Mouse (Mus musculus) neural tube, embryonic 14.5 days (tissue): Measurements from ENCODE around the gene Sergef. TPM values are rescaled to one million over a fixed set of nuclear protein-coding genes. Genes with fewer than 3 reads are reported as not detected.

Experiments used
- ATAC-seq: fragments of 200-750 bp; cut with Nextera tagmentation; 2 replicates; pipeline ENCODE4 v1.8.0; 2017; ENCODE audit warnings: low read depth, mild to moderate bottlenecking, moderate TSS enrichment, moderate library complexity
- H3K27ac ChIP-seq: fragments of 300-500 bp; sonication (generic); 2 replicates; pipeline ENCODE4 v1.5.1; 2014; ENCODE audit warnings: low read depth, mild to moderate bottlenecking, control low read depth, low read length, moderate library complexity, mixed read lengths
- H3K27me3 ChIP-seq: fragments of 300-500 bp; sonication (generic); 2 replicates; pipeline ENCODE4 v1.6.1; 2014; ENCODE audit warnings: low read length; ENCODE audit not compliant: control insufficient read depth, insufficient read depth
- H3K36me3 ChIP-seq: fragments of 300-500 bp; sonication (generic); 2 replicates; pipeline ENCODE4 v1.6.1; 2014; ENCODE audit warnings: low read length, mixed read lengths; ENCODE audit not compliant: control insufficient read depth, insufficient read depth
- H3K4me1 ChIP-seq: fragments of 300-500 bp; sonication (generic); 2 replicates; pipeline ENCODE4 v1.6.1; 2014; ENCODE audit warnings: low read length; ENCODE audit not compliant: control insufficient read depth, insufficient read depth
- H3K4me2 ChIP-seq: fragments of 300-500 bp; sonication (generic); 2 replicates; pipeline ENCODE4 v1.6.1; 2014; ENCODE audit warnings: mild to moderate bottlenecking, low read depth, low read length, control low read depth
- H3K4me3 ChIP-seq: fragments of 300-500 bp; sonication (generic); 2 replicates; pipeline ENCODE4 v1.5.1; 2014; ENCODE audit warnings: low read depth, low read length, control low read depth, mixed read lengths
- H3K9ac ChIP-seq: fragments of 300-500 bp; sonication (generic); replicated peaks from 2 replicates; pipeline ENCODE4 v1.6.1; 2014; ENCODE audit warnings: low read depth, mild to moderate bottlenecking, control low read depth, low read length, mixed read lengths
- H3K9me3 ChIP-seq: fragments of 300-500 bp; sonication (generic); 2 replicates; pipeline ENCODE4 v1.6.1; 2016; ENCODE audit warnings: low read length; ENCODE audit not compliant: control insufficient read depth
- WGBS: fragments of 180-500 bp; shearing (Covaris S2); extraction: QIAGEN DNeasy Blood & Tissue Kit; methylation state at CpG from one replicate; pipeline ENCODE4 v1.1.7; 2014; 5-methylcytosine and 5-hydroxymethylcytosine counted together
- polyA plus RNA-seq: library from polyadenylated mRNA; unstranded; fragments of >200 nt; fragmentation: Nextera tagmentation; extraction: Ambion mirVana; gene quantifications from 2 replicates; pipeline ENCODE4 v1.2.1, GENCODE M21; 2014

The Sergef gene
- polyA plus RNA-seq, 1 experiment from 2014 or later: 46.3 TPM

DNA sequence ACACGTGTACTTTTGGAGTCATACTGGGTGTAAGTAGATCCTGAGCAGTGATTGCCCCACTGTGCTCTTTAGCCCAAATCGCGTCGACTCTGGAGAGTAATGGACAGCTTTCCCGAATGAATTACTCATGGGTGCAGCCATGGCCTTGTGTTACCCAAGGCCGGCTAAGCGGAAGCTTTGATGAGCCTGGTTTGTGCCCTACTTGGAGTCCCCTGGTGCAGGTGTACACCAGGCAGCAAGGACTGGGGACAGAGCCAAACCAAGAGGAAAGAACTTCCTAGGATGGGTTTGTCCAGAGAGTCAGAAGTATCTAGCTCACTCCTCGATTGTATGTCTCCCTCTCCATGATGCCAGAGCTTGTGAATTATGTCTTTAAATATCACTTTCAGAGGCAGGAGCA is 124.6 kb downstream of the Sergef start:
- WGBS: 95% methylated on average over 8 of the region's 8 CpGs
- H3K9me3 ChIP-seq: no peaks in the 10 kb centered on the region
- H3K27me3 ChIP-seq: no peaks in the 10 kb centered on the region
- ATAC-seq: no peak
- peaks cover 14% of the 10 kb centered on the region for H3K4me1 ChIP-seq
- H3K9ac ChIP-seq: no peak overlapping the region
- no peak overlapping the region for H3K27ac ChIP-seq
- no peak overlapping the region for H3K4me2 ChIP-seq
- no peak overlapping the region for H3K4me3 ChIP-seq
- no peaks in the 10 kb centered on the region for H3K36me3 ChIP-seq

DNA sequence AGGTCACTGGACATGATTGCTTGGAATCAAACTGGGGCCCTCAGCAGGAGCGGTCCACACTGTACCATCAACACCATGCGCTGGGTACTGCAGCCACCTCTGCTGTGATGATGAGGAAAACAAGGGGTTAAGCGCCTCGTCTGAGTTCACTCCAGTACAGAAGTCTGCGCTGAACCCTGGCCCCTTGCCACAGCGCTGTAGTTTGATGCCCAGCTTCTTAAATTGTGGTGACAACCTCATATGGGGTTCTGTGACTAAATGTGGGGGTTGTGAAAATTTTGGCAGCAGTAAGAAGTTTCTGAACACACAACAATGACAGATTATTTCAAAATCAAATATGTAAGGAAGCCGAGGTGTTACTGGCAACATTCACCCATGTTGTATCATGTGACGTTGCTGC is 126.0 kb downstream of the Sergef start:
- H3K27ac ChIP-seq: no peak overlapping the region
- no peak overlapping the region for H3K4me3 ChIP-seq

GRCm38 (mm10) chr7:46512792-46513191 is 126.8 kb downstream of the Sergef start:
- 61% methylated on average over 5 of the region's 5 CpGs for WGBS
- Histone ChIP-seq H3K9me3 (no peaks in the 10 kb centered on the region), H3K4me2 (no peak overlapping the region), H3K27me3 (no peaks in the 10 kb centered on the region), H3K36me3 (no peaks in the 10 kb centered on the region), H3K4me1 (peaks cover 22% of the 10 kb centered on the region), H3K4me3 (no peak overlapping the region), H3K27ac (no peak overlapping the region), H3K9ac (no peak overlapping the region)
- ATAC-seq: no peak

More for the DNA sequence above, 126.0 kb downstream of the Sergef start:
- WGBS: 85% methylated on average over 8 of the region's 8 CpGs
- ATAC-seq: no peak
- Histone ChIP-seq H3K9ac (no peak overlapping the region), H3K4me1 (peaks cover 22% of the 10 kb centered on the region), H3K9me3 (no peaks in the 10 kb centered on the region), H3K4me2 (no peak overlapping the region), H3K27me3 (no peaks in the 10 kb centered on the region), H3K36me3 (no peaks in the 10 kb centered on the region)

DNA sequence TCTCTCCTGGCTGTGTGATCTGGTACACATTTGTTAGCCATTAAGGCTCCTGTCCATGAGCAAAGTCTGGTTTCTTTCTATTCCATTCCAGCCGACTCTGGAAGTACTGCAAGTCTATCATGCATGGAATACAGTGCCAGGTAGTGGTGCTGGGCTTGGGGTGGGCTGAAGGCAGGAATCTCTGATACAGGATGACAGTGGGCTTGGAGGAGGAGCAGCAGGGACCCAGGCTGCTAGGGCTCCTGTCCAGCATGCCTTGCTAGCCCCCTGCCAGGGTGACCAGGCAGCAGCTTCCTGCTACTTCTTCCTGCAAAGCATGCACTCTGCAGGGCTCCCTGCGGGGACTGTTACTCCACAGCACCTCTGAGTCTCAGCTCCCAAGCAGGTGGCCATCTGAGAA is 128.8 kb downstream of the Sergef start:
- H3K36me3 ChIP-seq: no peaks in the 10 kb centered on the region
- 61% methylated on average over 2 of the region's 2 CpGs for WGBS
- H3K27ac ChIP-seq: no peak overlapping the region
- no peak overlapping the region for H3K4me2 ChIP-seq
- no peak for ATAC-seq
- no peak overlapping the region for H3K9ac ChIP-seq
- H3K4me1 ChIP-seq: peaks cover 22% of the 10 kb centered on the region
- no peaks in the 10 kb centered on the region for H3K9me3 ChIP-seq
- no peaks in the 10 kb centered on the region for H3K27me3 ChIP-seq
- H3K4me3 ChIP-seq: no peak overlapping the region

- peaks cover 22% of the 10 kb centered on the region for H3K4me1 ChIP-seq
- H3K9ac ChIP-seq: no peak overlapping the region
- H3K4me3 ChIP-seq: no peak overlapping the region
- H3K36me3 ChIP-seq: no peaks in the 10 kb centered on the region
- H3K4me2 ChIP-seq: peak overlapping the region; percentile 34
- H3K27me3 ChIP-seq: no peaks in the 10 kb centered on the region
- ATAC-seq: peak; percentile 82
- peak overlapping the region; percentile 52 for H3K27ac ChIP-seq
- H3K9me3 ChIP-seq: no peaks in the 10 kb centered on the region
- WGBS: 23% methylated on average over 24 of the region's 24 CpGs
Measured at GRCm38 (mm10) chr7:46509391-46510310, 130.0 kb downstream of the Sergef start.

DNA sequence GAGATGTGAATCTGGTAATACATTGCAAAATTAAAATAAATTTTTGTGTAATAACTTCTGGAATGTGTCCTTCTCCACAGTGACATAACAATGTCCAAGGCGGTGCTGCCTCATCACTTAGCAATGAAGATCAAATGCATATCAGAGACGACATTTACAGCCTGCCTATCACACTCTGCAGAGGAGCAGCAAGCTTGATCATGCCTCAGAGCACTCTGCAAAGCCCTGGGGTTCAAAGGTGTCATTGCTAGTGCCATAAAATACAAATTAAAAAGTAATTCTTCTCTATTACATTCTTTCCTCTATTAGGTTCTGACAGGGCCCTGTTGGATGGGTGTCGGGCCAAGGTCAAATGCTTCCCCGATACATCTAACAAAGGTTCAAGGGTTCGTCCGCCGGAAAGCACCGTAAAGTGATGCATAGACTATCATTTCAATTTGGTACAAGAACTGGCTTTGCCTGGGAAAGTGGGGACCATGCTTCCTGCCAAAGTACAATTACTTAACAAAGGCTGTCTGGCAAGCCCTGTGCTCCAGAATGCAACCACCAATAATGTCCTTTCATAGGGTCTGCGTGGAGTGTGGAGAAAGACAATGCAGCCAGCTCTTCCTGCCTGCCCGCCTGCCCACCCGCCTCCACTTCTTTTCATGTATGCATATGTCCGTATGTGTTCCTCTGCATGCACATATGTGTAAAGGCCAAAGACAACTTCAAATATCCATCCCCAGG is 130.9 kb downstream of the Sergef start:
- H3K36me3 ChIP-seq: no peaks in the 10 kb centered on the region
- H3K27me3 ChIP-seq: no peaks in the 10 kb centered on the region
- peaks cover 22% of the 10 kb centered on the region for H3K4me1 ChIP-seq
- no peaks in the 10 kb centered on the region for H3K9me3 ChIP-seq
- 22% methylated on average over 12 of the region's 12 CpGs for WGBS
- H3K9ac ChIP-seq: no peak overlapping the region
- no peak overlapping the region for H3K4me2 ChIP-seq
- no peak overlapping the region for H3K4me3 ChIP-seq
- H3K27ac ChIP-seq: peak overlapping the region; percentile 52
- ATAC-seq: peak; percentile 16; the same call in 1 of the 2 replicates

DNA sequence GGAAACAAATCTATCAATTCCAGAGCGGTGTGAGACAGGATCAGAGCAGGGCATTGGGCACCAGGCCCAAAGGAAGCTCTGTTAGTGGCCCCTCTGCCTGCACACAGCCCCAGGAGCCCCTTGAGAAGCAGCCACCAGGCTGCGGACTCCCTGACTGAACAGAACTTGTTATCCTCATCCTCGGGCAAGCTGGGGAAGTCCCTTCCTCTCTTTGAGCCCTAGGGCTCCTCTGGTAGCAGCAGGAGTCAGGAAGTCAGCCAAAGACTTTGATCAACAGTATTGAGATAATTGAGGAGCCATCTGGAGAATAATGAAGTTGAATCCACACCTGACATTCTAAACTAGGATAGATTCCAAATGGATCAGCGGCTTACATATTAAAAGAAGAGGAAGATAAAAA is 135.4 kb downstream of the Sergef start:
- Histone ChIP-seq H3K9ac (no peak overlapping the region), H3K36me3 (no peaks in the 10 kb centered on the region), H3K27ac (no peak overlapping the region), H3K9me3 (no peaks in the 10 kb centered on the region), H3K4me2 (no peak overlapping the region), H3K4me3 (no peak overlapping the region), H3K4me1 (peaks cover 6% of the 10 kb centered on the region), H3K27me3 (no peaks in the 10 kb centered on the region)
- ATAC-seq: no peak
- WGBS: 53% methylated on average over 4 of the region's 4 CpGs

- Histone ChIP-seq H3K36me3 (no peaks in the 10 kb centered on the region), H3K4me2 (no peak overlapping the region), H3K9ac (no peak overlapping the region), H3K27ac (no peak overlapping the region), H3K4me1 (no peaks in the 10 kb centered on the region; the same call in 1 of the 2 replicates), H3K4me3 (no peak overlapping the region), H3K27me3 (no peaks in the 10 kb centered on the region), H3K9me3 (no peaks in the 10 kb centered on the region)
- 94% methylated on average over 13 of the region's 13 CpGs for WGBS
- no peak for ATAC-seq
Measured at GRCm38 (mm10) chr7:46502650-46503049, 137.0 kb downstream of the Sergef start.

DNA sequence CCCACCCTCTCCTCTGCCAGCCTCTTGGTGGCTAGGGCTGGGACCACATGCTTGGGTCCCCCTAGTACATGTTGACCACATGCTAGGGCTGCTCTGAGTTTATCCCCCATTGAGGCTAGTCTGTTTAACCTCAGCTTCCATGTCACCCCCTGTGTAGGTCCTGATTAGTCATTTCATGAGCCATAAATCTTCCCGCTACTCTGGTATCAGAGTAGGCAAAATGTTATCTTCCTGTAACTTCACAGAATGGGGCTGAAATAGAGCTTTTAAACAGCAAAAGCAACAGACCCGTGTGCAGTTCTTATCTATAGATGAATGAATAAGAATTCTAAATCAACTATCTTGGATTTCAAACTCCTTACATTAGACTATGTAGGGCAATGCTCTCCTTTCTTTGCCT is 138.1 kb downstream of the Sergef start:
- no peak overlapping the region for H3K4me3 ChIP-seq
- H3K9me3 ChIP-seq: no peaks in the 10 kb centered on the region
- H3K9ac ChIP-seq: no peak overlapping the region
- no peaks in the 10 kb centered on the region for H3K36me3 ChIP-seq
- no peaks in the 10 kb centered on the region for H3K27me3 ChIP-seq
- 86% methylated on average over 2 of the region's 2 CpGs for WGBS
- no peak overlapping the region for H3K27ac ChIP-seq
- H3K4me1 ChIP-seq: no peaks in the 10 kb centered on the region; the same call in 1 of the 2 replicates
- ATAC-seq: no peak
- no peak overlapping the region for H3K4me2 ChIP-seq
